Mouse (Mus musculus) hindbrain, embryonic 14.5 days (tissue): ENCODE results near the gene Hsd3b1. TPM values are rescaled to one million over a fixed set of nuclear protein-coding genes. Genes with fewer than 3 reads are reported as not detected.
"Not testable (repeated sequence)": the region's sequence is repeated elsewhere in the genome, so short reads cannot be mapped to it uniquely, and the experiment has no call there.

Experiments
- ATAC-seq: fragments of 200-750 bp; cut with Nextera tagmentation; 2 replicates; pipeline ENCODE4 v1.8.0; 2017; ENCODE audit warnings: moderate number of reproducible peaks, mild to moderate bottlenecking, moderate TSS enrichment, moderate library complexity; ENCODE audit not compliant: low FRiP score
- DNase-seq: peaks from one replicate; pipeline ENCODE4 v3.0.0-alpha.2; 2015; ENCODE audit warnings: low spot score
- H3K27ac ChIP-seq: fragments of 300-500 bp; sonication (generic); 2 replicates; pipeline ENCODE4 v1.5.1; 2014; ENCODE audit warnings: mild to moderate bottlenecking, moderate library complexity
- H3K27me3 ChIP-seq: fragments of 300-500 bp; sonication (generic); 2 replicates; pipeline ENCODE4 v1.6.1; 2014; ENCODE audit warnings: mild to moderate bottlenecking, low read length, mixed read lengths; ENCODE audit not compliant: control insufficient read depth, insufficient read depth
- H3K36me3 ChIP-seq: fragments of 300-500 bp; sonication (generic); replicated peaks from 2 replicates; pipeline ENCODE4 v1.6.1; 2014; ENCODE audit not compliant: control insufficient read depth, insufficient read depth
- H3K4me1 ChIP-seq: fragments of 300-500 bp; sonication (generic); replicated peaks from 2 replicates; pipeline ENCODE4 v1.6.1; 2014; ENCODE audit warnings: antibody characterized with exemption, low read length, mixed read lengths; ENCODE audit not compliant: control insufficient read depth, insufficient read depth
- H3K4me2 ChIP-seq: fragments of 300-500 bp; sonication (generic); replicated peaks from 2 replicates; pipeline ENCODE4 v1.6.1; 2014; ENCODE audit warnings: mild to moderate bottlenecking, moderate library complexity
- H3K4me3 ChIP-seq: fragments of 300-500 bp; sonication (generic); replicated peaks from 2 replicates; pipeline ENCODE4 v1.5.1; 2014; ENCODE audit warnings: mild to moderate bottlenecking, low read length
- H3K9ac ChIP-seq: fragments of 300-500 bp; sonication (generic); 2 replicates; pipeline ENCODE4 v1.6.1; 2014
- H3K9me3 ChIP-seq: fragments of 300-500 bp; sonication (generic); 2 replicates; pipeline ENCODE4 v1.6.1; 2016; ENCODE audit warnings: low read length; ENCODE audit not compliant: control insufficient read depth
- WGBS: fragments of 180-500 bp; shearing (Covaris S2); extraction: QIAGEN DNeasy Blood & Tissue Kit; methylation state at CpG from one replicate; pipeline ENCODE4 v1.1.7; 2014; 5-methylcytosine and 5-hydroxymethylcytosine counted together
- polyA plus RNA-seq: library from polyadenylated mRNA; unstranded; fragments of >200 nt; fragmentation: Nextera tagmentation; extraction: Ambion mirVana; gene quantifications from 2 replicates; pipeline ENCODE4 v1.2.1, GENCODE M21; 2014

Hsd3b1 gene
- polyA plus RNA-seq, 1 experiment from 2014 or later: not detected

- Histone ChIP-seq H3K9ac (no peak within 1 kb of the TSS), H3K27me3 (no peaks in the 10 kb centered on the region), H3K36me3 (no peaks in the 10 kb centered on the region), H3K4me1 (no peaks in the 10 kb centered on the region), H3K9me3 (no peaks in the 10 kb centered on the region), H3K4me2 (no peak within 1 kb of the TSS), H3K27ac (no peak within 1 kb of the TSS), H3K4me3 (no peak within 1 kb of the TSS)
- DNase-seq (no peak), ATAC-seq (no peak)
- 81% methylated on average over 6 of the region's 6 CpGs for WGBS
Observed at GRCm38 (mm10) chr3:98814101-98814670, 45.4 kb downstream of the Hsd3b1 start, which contains the start of gene Hsd3b6. Gene Hsd3b6 (minus strand): TSS chr3:98814443.

- WGBS: 89% methylated on average over 5 of the region's 6 CpGs
Observed at GRCm38 (mm10) chr3:98812653-98813052, 46.9 kb downstream of the Hsd3b1 start.

GRCm38 (mm10) chr3:98805032-98805431 lies 54.6 kb downstream of the Hsd3b1 start:
- H3K9ac ChIP-seq, H3K9me3 ChIP-seq, ATAC-seq, H3K27ac ChIP-seq, DNase-seq, H3K4me1 ChIP-seq, H3K4me3 ChIP-seq, H3K4me2 ChIP-seq, H3K36me3 ChIP-seq, H3K27me3 ChIP-seq: not testable (repeated sequence)
- WGBS: 71% methylated on average over 3 of the region's 3 CpGs

More at GRCm38 (mm10) chr3:98812653-98813052, 46.9 kb downstream of the Hsd3b1 start:
- H3K36me3 ChIP-seq, H3K4me2 ChIP-seq, H3K4me3 ChIP-seq, DNase-seq, H3K9me3 ChIP-seq, H3K27ac ChIP-seq, H3K9ac ChIP-seq, H3K27me3 ChIP-seq, ATAC-seq, H3K4me1 ChIP-seq: not testable (repeated sequence)

Other genes starting within 250 kb of the Hsd3b1 start
- gene Hsd3b5, start 229.5 kb downstream of the Hsd3b1 start, polyA plus RNA-seq: not detected in 2 replicates
- gene Hsd3b2, start 135.3 kb downstream of the Hsd3b1 start, polyA plus RNA-seq: 0.07 TPM in 1 of 2 replicates, not detected in the other
- 0.18 and 0.25 TPM in 2 replicates for gene Hsd3b3, start 96.7 kb downstream of the Hsd3b1 start, polyA plus RNA-seq
- gene Hsd3b6, start 45.4 kb downstream of the Hsd3b1 start, polyA plus RNA-seq: 0.48 and 1.2 TPM in 2 replicates
- gene Hao2, start 33.4 kb upstream of the Hsd3b1 start, polyA plus RNA-seq: not detected in 2 replicates